Mouse (Mus musculus) cerebellum, adult 18-20 months (tissue): ENCODE measurements around the gene Sinhcaf.
"Not testable (repeated sequence)": the region's sequence is repeated elsewhere in the genome, so short reads cannot be mapped to it uniquely, and the experiment has no call there.

Experiments used
- DNase-seq, 2 experiments: peaks; one replicate each; pipeline ENCODE4 v3.0.0; 2021

The Sinhcaf gene

GRCm38 (mm10) chr6:148945509-148946408 lies 508 bp downstream of the Sinhcaf start:
- DNase-seq = peak in 1 of 2 experiments; percentile 29

- peak; percentile 29 to 50 for DNase-seq
Observed at GRCm38 (mm10) chr6:148944767-148945508, 1.3 kb downstream of the Sinhcaf start.

GRCm38 (mm10) chr6:148944344-148944766 lies 1.9 kb downstream of the Sinhcaf start:
- peak; percentile 5 to 41 for DNase-seq

- no peak for DNase-seq
Observed at GRCm38 (mm10) chr6:148943695-148944094, 2.6 kb downstream of the Sinhcaf start.

- DNase-seq = no peak
Observed at GRCm38 (mm10) chr6:148942406-148942805, 3.9 kb downstream of the Sinhcaf start.

GRCm38 (mm10) chr6:148941880-148942279 lies 4.4 kb downstream of the Sinhcaf start:
- DNase-seq = no peak

GRCm38 (mm10) chr6:148940383-148940782 lies 5.9 kb downstream of the Sinhcaf start:
- peak in 1 of 2 experiments; percentile 7 for DNase-seq

- no peak for DNase-seq
Observed at GRCm38 (mm10) chr6:148937693-148938092, 8.6 kb downstream of the Sinhcaf start.

GRCm38 (mm10) chr6:148934961-148935590 lies 11.2 kb downstream of the Sinhcaf start:
- no peak for DNase-seq

- no peak for DNase-seq
Observed at GRCm38 (mm10) chr6:148931281-148931680, 15.0 kb downstream of the Sinhcaf start.

- DNase-seq = no peak
Observed at GRCm38 (mm10) chr6:148918841-148919398, 27.3 kb downstream of the Sinhcaf start.

GRCm38 (mm10) chr6:148917672-148918071 lies 28.6 kb downstream of the Sinhcaf start:
- no peak for DNase-seq

- DNase-seq = peak in 1 of 2 experiments; percentile 8
Observed at GRCm38 (mm10) chr6:148916817-148917216, 29.4 kb downstream of the Sinhcaf start.

GRCm38 (mm10) chr6:148913938-148914337 lies 32.3 kb downstream of the Sinhcaf start:
- peak; percentile 35 to 36 for DNase-seq

- DNase-seq = not testable (repeated sequence)
Observed at GRCm38 (mm10) chr6:148911906-148912305, 34.4 kb downstream of the Sinhcaf start.

GRCm38 (mm10) chr6:148906958-148907357 lies 39.3 kb downstream of the Sinhcaf start:
- DNase-seq = no peak

- DNase-seq = no peak
Observed at GRCm38 (mm10) chr6:148902728-148903127, 43.5 kb downstream of the Sinhcaf start.

- DNase-seq = no peak
Observed at GRCm38 (mm10) chr6:148896507-148896851, 49.8 kb downstream of the Sinhcaf start.

GRCm38 (mm10) chr6:148895773-148896506 lies 50.3 kb downstream of the Sinhcaf start, which contains the start of gene Caprin2:
TSS of gene Caprin2 (minus strand) at chr6:148896237.
- peak; percentile 91 to 93 for DNase-seq

- DNase-seq = peak in 1 of 2 experiments; percentile 6
Observed at GRCm38 (mm10) chr6:148894888-148895772, 51.1 kb downstream of the Sinhcaf start.

- no peak for DNase-seq
Observed at GRCm38 (mm10) chr6:148873911-148874310, 72.4 kb downstream of the Sinhcaf start.
